Mouse (Mus musculus) C2C12 (cell line): ENCODE data around the gene Gm13889.

Experiments
- CEBPB ChIP-seq: IDR thresholded peaks from one replicate; pipeline ENCODE4 v1.6.1; 2011; ENCODE audit warnings: low read depth, mild to moderate bottlenecking, control low read depth, moderate library complexity
- CTCF ChIP-seq: IDR thresholded peaks from one replicate; pipeline ENCODE4 v1.5.1; 2011; ENCODE audit not compliant: control insufficient read depth, insufficient read depth, insufficient read length
- FOSL1 ChIP-seq: IDR thresholded peaks from one replicate; pipeline ENCODE4 v1.8.0; 2011; ENCODE audit warnings: mild to moderate bottlenecking, low read length; ENCODE audit not compliant: poor library complexity, insufficient read depth, severe bottlenecking
- MAX ChIP-seq: IDR thresholded peaks from one replicate; pipeline ENCODE4 v1.6.1; 2011; ENCODE audit warnings: mild to moderate bottlenecking, control low read depth
- MYOD1 ChIP-seq: IDR thresholded peaks from one replicate; pipeline ENCODE4 v1.6.1; 2011; ENCODE audit warnings: low read depth; ENCODE audit not compliant: control insufficient read depth, insufficient read length
- USF1 ChIP-seq: IDR thresholded peaks from one replicate; pipeline ENCODE4 v1.6.1; 2011; ENCODE audit warnings: low read depth, mild to moderate bottlenecking, control low read depth, moderate library complexity

DNA sequence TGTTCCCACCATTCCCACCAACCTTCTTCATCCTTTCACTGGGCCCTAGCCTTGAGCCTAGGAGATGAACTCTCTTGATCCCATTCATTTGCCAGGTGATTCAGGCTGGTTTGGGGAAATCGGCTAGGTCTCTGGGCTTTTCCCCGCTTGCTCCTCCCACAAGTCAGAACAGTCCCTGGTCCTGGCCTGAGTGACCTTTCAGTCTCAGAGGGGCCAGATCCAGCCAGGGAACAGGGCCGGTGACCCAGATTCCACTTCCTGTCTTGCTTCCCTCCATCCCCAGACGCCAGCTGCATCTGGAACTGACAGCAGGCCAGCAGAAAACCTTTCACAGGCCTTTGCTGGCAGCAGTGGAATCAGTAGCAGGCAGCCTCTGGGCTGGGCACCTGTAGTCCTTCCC lies 50.7 kb downstream of the Gm13889 start:
- TF ChIP-seq FOSL1 = no peak
- TF ChIP-seq CTCF = no peak
- no peak for TF ChIP-seq MAX
- TF ChIP-seq USF1 = no peak
- no peak for TF ChIP-seq CEBPB
- TF ChIP-seq MYOD1 = no peak
